Mouse (Mus musculus): ENCODE data around the gene Fdx1l. TPM values are rescaled to one million over a fixed set of nuclear protein-coding genes. Genes with fewer than 3 reads are reported as not detected.

Fdx1l gene
- 20.9 to 28.2 TPM (median 25.9 TPM) in 4 replicates for total RNA-seq (2023)

DNA sequence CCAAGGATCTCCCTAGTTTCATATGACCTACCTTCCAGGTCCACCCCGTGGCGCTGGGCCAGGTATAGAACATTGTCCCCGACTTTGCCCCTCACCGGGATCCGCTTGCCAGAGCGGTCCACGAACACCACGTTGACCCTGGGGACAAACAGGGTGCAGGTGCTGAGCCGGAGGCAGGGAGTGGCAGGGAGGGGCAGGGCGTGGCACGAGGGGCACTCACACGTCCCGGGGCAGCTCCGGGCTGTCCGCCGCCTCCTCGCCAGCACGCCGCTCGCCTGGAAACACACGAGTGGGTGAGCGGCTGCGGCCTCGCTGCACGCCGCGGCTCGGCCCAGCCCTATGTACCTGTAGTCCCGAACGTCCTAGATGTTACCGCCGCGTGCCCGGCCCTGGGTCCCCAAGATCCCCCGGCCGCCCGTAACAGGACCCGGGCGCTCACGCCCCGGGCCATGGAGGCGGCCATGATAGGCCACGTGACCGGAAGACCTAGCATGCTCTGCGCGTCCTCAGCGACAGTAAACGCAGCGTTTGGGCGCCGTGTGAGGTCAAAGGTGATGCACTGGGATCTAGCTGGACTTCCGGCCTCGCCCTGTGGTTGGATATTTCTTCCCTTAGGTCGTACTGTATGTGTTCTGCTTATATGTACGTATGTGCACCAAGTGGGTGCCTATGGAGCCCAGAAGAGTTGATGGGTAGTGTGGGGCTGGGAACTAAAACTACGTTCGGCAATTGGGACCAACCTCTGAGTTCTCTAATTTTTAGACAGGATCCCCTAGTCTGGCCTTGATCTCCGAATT, at the start of gene Fdx1l, which contains the start of gene Gm49373:
TSS of gene Fdx1l (minus strand) at position 571 of the 797 bp plus-strand sequence.
TSS of gene Gm49373 (minus strand) at position 53 of the 797 bp plus-strand sequence.

DNA sequence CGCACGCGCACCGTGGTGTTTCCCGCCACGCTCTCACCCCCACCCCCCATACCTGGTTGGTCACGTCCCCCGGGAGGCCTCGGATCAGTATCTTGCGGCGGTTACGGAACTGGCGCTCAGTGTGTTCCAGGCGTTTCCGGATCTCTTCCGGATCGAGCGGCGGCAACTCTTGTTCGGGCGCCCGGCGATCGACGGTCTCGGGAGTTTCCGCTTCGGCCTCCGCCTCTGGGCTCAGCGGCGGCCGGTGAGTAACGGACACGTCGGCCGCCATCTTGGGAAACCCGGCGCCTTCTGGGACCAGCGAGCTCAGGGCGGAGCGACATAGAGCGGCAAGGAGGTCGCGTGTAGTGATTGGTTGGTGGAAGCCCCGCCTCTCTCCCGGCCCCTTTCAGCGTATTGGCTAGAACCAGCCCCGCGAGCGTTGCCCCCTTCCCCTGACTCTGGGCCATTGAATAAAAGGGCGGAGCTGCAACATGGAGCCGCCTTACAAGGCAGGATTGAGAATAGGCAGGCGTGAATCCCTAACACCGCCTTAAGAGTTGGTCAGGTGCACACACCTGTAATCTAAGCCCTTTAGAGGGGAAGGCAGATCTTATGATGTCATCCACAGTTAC, 18.4 kb upstream of the Fdx1l start, which contains the start of the genes Gm38431 and Raver1:
TSS of gene Gm38431 (minus strand) at position 291 of the 614 bp plus-strand sequence.
TSS of gene Raver1 (minus strand) at position 302 of the 614 bp plus-strand sequence.

DNA sequence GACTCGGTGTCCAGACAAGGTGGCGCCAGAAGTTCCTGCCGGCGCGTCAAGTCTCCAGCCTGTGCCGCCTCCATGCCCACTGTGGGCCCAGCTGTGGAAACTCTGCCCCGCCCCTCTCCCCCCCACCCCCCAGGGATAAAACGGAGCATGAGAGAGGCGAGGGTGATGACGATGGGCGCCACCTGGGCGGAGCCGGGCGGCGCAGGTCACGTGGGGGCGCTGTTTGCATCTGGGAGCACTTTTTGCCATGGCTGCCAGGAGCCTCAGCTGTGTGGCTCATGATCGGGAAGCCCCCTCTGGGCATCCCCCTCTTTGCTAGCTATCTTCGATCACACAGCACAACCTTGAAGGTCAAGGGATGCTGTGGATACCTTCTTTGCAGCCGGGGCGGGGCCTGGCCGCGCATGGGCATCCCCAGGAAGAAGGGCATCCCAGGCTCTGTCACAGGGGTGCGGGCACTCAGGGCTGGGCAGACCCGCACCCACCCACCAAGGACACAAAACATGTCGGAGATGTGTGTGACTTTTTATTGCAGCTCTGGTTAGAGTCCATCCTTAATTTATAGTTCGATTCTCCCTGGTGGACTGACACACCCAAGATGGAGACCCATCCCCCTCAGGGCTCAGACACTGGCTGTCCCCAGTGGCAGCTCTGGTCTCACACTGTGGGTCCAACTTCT, 6.3 kb downstream of the Fdx1l start, which contains the start of gene Zglp1:
TSS of gene Zglp1 (minus strand) at position 88 of the 679 bp plus-strand sequence.

DNA sequence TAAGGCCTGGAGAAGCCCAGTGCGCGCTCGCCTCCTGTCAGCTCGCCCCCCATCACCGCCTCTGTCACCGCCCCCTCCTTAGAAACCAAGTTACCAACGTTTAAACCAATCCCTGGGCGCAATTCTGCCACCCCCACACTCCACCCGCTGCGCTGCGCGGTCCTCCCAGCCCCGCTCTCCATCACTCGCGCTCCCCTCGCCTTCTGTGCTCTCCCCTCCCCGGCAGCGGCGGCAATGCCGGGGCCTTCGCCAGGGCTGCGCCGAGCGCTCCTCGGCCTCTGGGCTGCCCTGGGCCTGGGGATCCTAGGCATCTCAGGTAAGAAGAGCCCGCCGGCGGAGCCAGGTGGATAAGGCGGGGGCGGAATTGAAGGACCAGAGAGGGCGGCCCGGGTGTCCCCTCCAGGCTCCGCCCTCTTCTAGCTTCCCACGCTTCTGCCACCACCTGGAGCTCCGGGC, 41.5 kb downstream of the Fdx1l start, which contains the start of gene Icam5:
TSS of gene Icam5 (plus strand) at position 178 of the 456 bp plus-strand sequence.

DNA sequence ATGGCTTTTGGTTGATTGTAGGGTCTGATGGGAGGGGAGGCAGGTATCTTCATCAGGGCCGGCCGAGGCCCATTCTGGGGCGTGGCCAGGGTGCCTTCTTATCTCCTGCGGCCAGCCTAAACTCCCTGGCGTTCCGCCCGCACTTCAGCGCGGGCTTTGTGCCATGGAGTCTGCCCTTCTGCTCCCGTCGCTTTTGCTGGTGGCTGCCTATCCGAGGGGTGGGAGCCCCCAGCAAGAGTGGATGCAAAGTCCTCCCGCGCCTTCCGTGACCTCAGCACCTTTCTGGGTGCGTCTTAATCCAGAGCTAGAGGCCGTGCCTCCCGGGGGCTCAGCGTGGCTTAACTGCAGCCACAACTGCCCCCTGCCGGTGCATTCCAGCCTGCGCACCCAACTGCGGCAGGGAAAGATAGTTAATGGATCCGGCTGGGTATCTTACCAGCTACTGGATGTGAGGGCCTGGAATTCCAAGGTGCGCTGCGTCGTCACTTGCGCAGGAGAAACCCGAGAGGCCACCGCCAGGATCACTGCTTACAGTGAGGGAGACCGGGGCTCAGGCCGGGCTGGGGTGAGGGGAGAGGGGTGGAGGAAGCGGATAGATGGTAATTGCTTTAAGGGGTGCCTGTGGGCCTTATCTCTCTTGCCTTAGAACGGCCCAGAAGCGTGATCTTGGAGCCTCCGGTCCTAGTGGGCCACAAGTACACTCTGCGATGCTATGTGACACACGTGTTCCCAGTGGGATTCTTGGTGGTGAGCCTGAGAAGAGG, 43.9 kb downstream of the Fdx1l start, which contains the start of gene Icam4:
TSS of gene Icam4 (plus strand) at position 83 of the 764 bp plus-strand sequence.

Other genes with a start within 250 kb of the Fdx1l start
- gene A230050P20Rik, start 205.0 kb downstream of the Fdx1l start, total RNA-seq (2023): 45.8 to 56.2 TPM (median 51.6 TPM) in 4 replicates
- 0.49 to 2.0 TPM (median 1.0 TPM) in 4 replicates for gene Angptl6, start 193.9 kb downstream of the Fdx1l start, total RNA-seq (2023)
- gene Ppan, start 185.4 kb downstream of the Fdx1l start, total RNA-seq (2023): 114 to 135 TPM (median 121 TPM) in 4 replicates
- gene Eif3g, start 175.0 kb downstream of the Fdx1l start, total RNA-seq (2023): 165 to 183 TPM (median 181 TPM) in 4 replicates
- gene Dnmt1, start 113.7 kb downstream of the Fdx1l start, total RNA-seq (2023): 67.0 to 72.1 TPM (median 69.3 TPM) in 4 replicates
- gene S1pr2, start 96.8 kb downstream of the Fdx1l start, total RNA-seq (2023): 2.3 to 3.2 TPM (median 3.1 TPM) in 4 replicates
- gene Mrpl4, start 70.9 kb downstream of the Fdx1l start, total RNA-seq (2023): 52.3 to 59.0 TPM (median 57.1 TPM) in 4 replicates
- 49.4 to 53.1 TPM (median 50.5 TPM) in 4 replicates for gene Icam1, start 57.6 kb downstream of the Fdx1l start, total RNA-seq (2023)
- 0.63 TPM in 1 of 4 replicates, not detected in the others for gene Icam4, start 44.2 kb downstream of the Fdx1l start, total RNA-seq (2023)
- gene Icam5, start 41.5 kb downstream of the Fdx1l start, total RNA-seq (2023): 0.20 to 0.33 TPM in 2 of 4 replicates, not detected in the others
- gene Zglp1, start 6.5 kb downstream of the Fdx1l start, total RNA-seq (2023): not detected in 4 replicates
- gene Gm49373, start 518 bp downstream of the Fdx1l start, total RNA-seq (2023): 1.3 to 1.9 TPM (median 1.6 TPM) in 4 replicates
- gene Gm38431, start 18.4 kb upstream of the Fdx1l start, total RNA-seq (2023): 9.4 to 13.1 TPM (median 9.8 TPM) in 4 replicates
- gene Raver1, start 18.4 kb upstream of the Fdx1l start, total RNA-seq (2023): 111 to 115 TPM (median 113 TPM) in 4 replicates
- gene Tyk2, start 57.6 kb upstream of the Fdx1l start, total RNA-seq (2023): 46.8 to 61.2 TPM (median 51.4 TPM) in 4 replicates
- gene Cdc37, start 76.4 kb upstream of the Fdx1l start, total RNA-seq (2023): 108 to 117 TPM (median 111 TPM) in 4 replicates
- gene Pde4a, start 92.1 kb upstream of the Fdx1l start, total RNA-seq (2023): 7.8 to 10.5 TPM (median 8.8 TPM) in 4 replicates
- gene Keap1, start 165.7 kb upstream of the Fdx1l start, total RNA-seq (2023): 25.0 to 32.1 TPM (median 29.5 TPM) in 4 replicates
- gene S1pr5, start 174.8 kb upstream of the Fdx1l start, total RNA-seq (2023): 0.24 to 0.36 TPM (median 0.28 TPM) in 3 of 4 replicates, not detected in the other
- gene Atg4d, start 191.7 kb upstream of the Fdx1l start, total RNA-seq (2023): 48.2 to 54.2 TPM (median 52.1 TPM) in 4 replicates
- 113 to 143 TPM (median 134 TPM) in 4 replicates for gene Kri1, start 214.4 kb upstream of the Fdx1l start, total RNA-seq (2023)
- 24.3 to 26.8 TPM (median 25.0 TPM) in 4 replicates for gene Cdkn2d, start 217.8 kb upstream of the Fdx1l start, total RNA-seq (2023)
- 2.0 to 3.0 TPM (median 2.6 TPM) in 4 replicates for gene Ap1m2, start 238.7 kb upstream of the Fdx1l start, total RNA-seq (2023)
- 311 to 326 TPM (median 324 TPM) in 4 replicates for gene Slc44a2, start 247.1 kb upstream of the Fdx1l start, total RNA-seq (2023)

Data from B cell, adult 62 days (primary cell).